Mouse (Mus musculus) mouse embryonic stem cell (cell line): Measurements from ENCODE around the gene Gria1.

Experiments used
- in situ Hi-C, 2 experiments: fragments of 300-500 bp; cut with MboI; formaldehyde crosslinking; loops; 1 replicate in 1 of 2; 3 replicates in 1 of 2; pipeline ENCODE4 v1.14.3; 2019 to 2020; ENCODE audit warnings: low sequenced_read_pairs in 2 of 2, low pct_unique_long_range_greater_than_20kb in 1 of 2, mixed read lengths in 1 of 2; ENCODE audit not compliant: unreplicated experiment in 1 of 2

The Gria1 gene

GRCm38 (mm10) chr11:57042057-57042456, 30.9 kb downstream of the Gria1 start:
- in situ Hi-C loops, result no loop called here

- in situ Hi-C loops, result no loop called here
Measured at GRCm38 (mm10) chr11:57044146-57044545, 33.0 kb downstream of the Gria1 start.

DNA sequence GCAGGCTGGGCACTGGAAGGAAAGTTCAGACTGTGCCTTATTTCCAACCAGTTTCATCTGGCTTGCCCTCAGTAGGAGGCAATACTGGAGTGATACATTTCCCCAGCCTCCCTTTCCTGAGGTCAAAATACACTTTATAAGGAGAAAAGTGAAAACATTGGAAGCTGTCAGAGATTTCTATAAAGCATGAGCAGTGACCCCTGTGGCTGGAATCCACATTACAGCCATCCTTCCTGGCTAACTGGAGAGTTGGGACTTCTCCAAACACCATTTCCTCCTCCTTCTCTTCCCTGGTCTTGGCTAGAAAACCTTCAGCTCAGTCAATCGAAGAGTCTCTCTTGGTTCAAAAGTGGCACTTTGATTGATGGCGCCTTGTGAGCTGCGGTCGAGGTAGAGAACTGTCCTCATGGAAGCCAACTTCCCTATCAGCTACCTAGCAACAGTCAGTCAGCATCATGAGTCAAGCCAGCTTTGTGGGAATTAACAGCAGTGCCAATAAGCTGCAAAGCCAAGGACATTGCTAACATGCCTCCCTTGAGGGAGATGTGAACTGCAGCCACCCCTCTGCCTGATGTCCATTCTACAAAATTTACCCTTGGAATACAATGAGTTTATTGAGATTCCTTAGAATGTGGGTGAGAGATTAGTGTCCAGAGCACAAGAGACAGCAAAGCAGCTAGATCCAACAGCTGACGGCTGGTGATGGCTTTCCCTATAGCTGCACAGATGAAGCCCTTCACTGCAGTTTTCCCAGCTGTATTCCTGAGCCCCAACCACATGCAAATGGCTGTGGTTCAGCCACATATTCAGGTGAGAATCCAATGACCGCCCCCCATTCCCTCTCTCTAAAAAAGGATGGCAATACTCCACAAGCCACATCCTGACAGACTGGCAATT, 40.7 kb downstream of the Gria1 start:
- in situ Hi-C loops, result no loop called here

DNA sequence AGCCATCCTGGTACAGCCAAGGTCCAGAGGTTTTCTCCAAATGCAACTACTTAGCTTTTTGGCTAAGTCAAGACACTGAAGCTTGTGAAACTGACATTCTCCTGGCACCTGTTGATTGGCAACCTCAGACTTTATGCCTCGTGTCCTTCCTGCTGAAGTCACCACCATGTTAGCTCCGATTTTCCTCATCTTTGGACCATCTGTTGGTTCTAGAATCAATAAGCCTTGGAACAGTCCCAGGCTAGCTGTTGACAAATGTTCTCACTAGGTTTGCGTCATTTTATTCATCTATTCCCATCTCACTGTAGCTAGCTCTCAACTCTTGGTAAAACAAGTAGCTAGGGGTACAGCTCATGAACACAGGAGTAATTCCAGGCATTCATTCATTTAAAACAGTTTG, 51.3 kb downstream of the Gria1 start:
- in situ Hi-C loops, result no loop called here

DNA sequence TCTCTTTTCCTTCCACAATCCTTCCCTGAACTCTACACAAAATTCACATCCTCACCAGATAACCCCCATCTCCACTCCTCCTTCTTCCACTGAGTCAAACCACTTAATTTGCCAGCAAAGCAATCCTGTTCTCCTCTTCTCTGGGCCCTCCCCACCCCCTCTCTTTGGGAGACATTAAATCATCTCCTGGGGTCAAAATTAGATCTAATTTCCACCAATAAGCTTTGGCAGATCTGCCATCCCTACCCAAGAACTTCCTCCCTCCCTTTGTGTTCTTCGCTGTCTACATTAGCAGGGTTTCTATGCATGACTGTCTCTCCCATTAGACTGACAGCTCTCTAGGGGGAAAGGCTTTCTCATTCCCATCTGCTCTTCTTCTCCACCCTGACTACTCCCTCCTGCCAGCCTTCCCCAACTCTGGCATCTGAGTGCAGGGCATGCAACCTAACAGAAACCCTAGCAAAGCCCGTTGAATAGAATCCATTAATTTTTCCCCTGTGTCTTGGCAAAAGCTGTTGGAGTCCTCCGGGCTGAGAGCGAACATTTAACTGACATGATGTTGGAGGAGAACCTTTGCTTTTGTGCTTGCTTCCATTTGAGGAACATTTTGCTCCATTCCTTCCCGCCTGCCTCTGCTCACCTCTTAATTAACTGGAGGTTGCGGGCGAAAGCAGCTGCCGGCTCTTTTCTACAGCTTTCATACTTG, 59.2 kb downstream of the Gria1 start:
- in situ Hi-C loops, result no loop called here

DNA sequence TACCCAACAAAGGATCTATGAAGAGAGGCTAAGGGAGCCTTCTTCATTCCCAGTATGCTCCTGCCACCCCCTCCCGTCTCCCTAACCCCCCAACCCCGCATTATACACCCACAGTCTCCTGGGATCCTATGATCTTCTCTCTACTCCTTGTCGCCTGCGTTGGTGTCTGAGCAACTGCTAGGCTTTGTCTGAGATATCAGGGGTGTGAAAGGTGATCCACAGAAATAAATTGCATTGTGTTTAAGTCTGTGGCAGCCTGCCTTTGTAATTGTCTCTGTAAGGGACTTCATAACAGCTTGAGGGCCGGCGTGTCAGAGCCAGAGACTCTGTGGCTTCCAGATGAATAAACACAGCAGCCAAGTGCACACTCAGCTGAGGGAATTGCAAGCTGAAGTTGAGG, 61.0 kb downstream of the Gria1 start:
- in situ Hi-C loops, result no loop called here

- in situ Hi-C loops, result no loop called here
Measured at GRCm38 (mm10) chr11:57079423-57079822, 68.2 kb downstream of the Gria1 start.

- in situ Hi-C loops, result no loop called here
Measured at GRCm38 (mm10) chr11:57089527-57089926, 78.3 kb downstream of the Gria1 start.

DNA sequence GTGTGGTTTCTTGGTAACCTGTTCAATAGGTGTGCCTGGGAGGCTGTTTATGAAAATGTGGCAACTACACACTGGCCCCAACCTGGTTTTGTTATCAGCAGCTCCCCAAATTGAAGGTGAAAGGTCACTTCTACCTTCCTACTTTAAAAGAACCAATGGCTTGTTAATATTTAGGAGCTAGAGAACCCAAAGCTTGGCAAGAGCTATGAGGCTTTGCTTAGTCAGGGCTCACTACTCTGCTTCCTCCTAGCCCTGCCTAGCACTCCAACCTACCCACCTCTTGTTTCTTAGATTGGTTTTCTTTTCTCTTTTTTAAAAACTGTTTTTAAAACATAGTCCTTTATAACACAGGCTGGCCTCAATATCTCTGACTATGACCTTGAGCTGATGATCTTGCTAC, 79.5 kb downstream of the Gria1 start:
- in situ Hi-C loops, result no loop called here

DNA sequence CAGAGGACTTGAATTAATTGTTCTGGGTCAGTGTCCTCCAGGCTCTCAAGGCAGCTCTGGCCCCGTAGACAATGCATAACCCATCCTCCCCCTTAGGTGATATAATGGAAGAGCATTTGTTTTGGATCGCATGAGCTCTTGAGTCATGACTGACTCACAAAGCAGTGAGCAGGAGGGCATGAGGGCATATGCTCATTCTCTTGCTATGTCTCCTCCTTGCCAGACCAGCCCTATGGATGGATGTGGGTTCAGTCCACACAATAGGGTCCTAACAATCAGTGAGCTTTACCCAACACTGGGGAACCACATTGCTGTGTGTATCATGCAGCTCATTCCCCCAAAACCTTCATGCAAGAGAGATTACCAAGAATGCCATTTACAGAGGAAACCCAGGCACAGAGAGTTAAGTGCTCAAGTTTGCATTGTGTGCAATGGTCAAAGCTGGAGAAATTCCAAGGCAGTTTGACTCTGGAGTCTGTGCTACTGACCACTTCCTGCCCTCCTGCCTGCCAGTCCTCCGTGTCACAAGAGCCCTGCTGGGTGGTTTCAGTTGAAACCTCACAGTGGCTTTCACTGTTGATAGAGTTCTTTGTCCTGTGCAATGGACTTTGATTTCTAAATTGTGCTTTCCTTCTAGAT, 80.2 kb downstream of the Gria1 start:
- in situ Hi-C loops, result no loop called here

DNA sequence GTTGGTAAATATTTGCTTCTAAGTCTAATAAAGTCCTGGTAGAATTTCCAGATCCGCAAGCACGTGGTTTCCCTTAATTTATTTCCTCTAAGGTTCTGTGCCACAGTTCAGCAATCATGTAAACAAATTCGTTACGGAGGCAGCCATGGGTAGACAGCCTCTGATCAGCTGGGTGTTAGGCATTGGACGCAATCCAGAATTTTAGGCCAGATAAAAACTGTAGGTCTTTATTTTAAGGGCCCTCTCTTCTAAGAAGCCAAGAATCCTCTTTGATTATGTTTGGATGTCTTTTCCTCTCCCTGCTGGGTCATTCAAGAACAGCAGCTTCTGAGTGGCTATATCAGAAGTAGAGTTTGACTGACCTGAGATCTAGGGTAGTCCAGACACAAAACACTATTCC, 89.3 kb downstream of the Gria1 start:
- in situ Hi-C loops, result no loop called here

DNA sequence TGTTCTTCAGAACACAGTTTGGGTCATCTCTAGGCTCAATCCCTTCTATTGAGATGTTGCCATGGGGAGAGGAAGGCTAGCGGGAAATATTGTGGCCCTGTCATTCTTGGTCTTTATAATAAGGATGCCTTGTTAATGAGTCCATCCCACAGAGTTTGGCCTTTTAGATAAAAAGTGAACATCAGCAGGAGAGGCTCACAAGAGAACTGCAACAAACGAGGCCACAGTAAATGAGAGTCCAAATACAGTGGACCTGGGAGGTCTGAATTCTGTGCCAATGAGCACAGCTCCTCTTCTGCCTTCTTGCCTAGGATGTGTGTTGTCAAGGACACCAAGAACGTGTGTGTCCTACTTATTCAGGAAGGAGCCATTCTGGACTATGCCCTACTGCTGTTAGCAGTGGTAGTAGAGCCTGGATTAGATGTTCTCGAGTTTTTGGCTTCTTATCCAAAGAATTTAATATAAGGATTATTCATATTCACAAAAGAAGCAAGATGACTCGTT, 92.6 kb downstream of the Gria1 start:
- in situ Hi-C loops, result no loop called here

GRCm38 (mm10) chr11:57105683-57106082, 94.5 kb downstream of the Gria1 start:
- in situ Hi-C loops, result no loop called here

DNA sequence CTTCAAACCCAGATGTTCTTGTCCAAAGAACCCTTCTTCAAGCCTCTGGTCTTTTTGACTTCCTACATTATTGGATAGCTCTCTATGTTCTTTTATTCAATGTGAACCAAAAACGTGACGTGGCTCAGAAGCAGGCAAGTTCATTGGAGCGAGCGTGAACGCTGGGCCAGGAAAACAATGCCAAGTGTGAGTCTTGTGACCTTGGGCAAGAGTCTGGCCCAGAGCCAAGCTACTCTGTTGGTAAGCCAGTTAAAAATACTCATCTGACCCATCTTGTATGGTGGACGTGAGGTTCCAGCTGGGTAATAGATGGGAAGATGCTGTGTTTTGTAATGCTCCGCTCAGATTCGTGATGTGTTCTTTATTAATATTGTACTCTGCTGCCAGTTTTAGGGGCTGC, 101.2 kb downstream of the Gria1 start:
- in situ Hi-C loops, result no loop called here

DNA sequence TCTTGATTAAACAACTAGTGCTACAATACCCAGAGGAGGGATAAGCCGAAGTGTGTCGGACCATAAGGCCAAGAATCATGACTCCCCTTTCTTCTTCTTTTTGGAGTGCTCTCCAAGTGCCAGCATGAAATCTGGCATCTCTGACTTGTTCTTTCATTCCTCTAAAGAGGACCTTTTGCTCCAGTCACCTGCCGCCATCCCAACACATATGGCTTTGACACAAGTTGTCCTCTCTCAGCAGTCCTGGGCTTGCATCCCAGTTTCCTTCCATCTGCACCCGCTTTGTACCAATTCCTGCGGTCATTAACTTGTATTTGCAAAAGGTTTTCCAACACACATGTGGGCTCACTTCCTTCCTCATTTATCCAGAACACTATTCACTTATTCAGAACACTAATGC, 103.2 kb downstream of the Gria1 start:
- in situ Hi-C loops, result no loop called here

GRCm38 (mm10) chr11:57127066-57127465, 115.9 kb downstream of the Gria1 start:
- in situ Hi-C loops, result no loop called here

- in situ Hi-C loops, result no loop called here
Measured at GRCm38 (mm10) chr11:57140162-57140780, 129.1 kb downstream of the Gria1 start.

GRCm38 (mm10) chr11:57143681-57144080, 132.5 kb downstream of the Gria1 start:
- in situ Hi-C loops, result no loop called here

DNA sequence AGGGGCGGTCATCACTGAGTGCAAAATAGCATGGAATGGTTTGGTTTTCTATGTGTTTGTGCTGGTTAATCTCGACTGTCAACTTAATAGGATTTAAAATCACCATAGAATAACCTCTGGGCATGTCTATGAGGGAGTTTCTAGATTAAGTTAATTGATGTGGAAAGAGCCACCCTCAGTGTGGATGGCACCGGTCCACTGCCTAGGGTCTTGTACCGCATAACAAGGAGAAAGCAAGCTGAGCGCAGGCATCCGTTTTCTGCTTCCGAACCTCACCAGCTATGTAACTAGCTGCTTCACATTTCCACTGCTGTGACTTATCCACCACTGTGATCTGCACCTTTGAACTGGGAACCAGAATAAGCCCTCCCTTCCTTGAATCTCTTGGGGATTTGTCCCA, 134.0 kb downstream of the Gria1 start:
- in situ Hi-C loops, result no loop called here
